Mouse (Mus musculus): ENCODE data around the gene Lrrc4b.

DNA sequence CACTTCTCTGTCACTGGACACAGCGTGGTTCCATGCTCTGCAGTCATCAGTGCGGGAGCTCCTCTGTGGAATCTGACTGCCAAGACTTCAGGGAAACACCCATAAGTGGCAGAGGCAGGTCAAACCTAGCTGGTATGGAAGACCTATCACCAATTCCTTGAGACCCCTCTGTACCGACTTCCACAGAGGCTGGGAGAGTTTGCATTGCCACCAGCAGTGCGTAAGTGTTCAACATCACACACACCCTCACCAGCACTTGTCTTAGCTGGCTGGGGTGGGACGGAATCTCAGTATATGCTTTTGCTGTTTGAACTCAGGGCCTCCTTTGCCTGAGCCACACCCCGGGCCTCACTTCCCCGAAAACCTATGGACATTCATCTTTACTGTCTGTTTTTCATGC, 59.1 kb downstream of the Lrrc4b start:
- TF ChIP-seq CTCF (IDR thresholded peaks at IDR 0.05; ENCODE audit: low read depth), result no peak
- TF ChIP-seq EP300 (optimal IDR thresholded peaks at IDR 0.05), result no peak
